Mouse (Mus musculus) fibroblast of lung, adult 2 months (primary cell): ENCODE results near the gene Slain2.

Experiments
- DNase-seq: peaks from one replicate; pipeline ENCODE4 v3.0.0-alpha.2; 2011; ENCODE audit warnings: low read depth

Slain2 gene

GRCm38 (mm10) chr5:72913648-72914557 is at the start of gene Slain2:
Slain2 (plus strand) TSS chr5:72914304.
- peak; percentile 83 for DNase-seq

GRCm38 (mm10) chr5:72864654-72865178 is 49.4 kb upstream of the Slain2 start:
- no peak for DNase-seq

- DNase-seq = no peak
These were observed 47.7 kb upstream of the Slain2 start for GRCm38 (mm10) chr5:72866260-72866905.

- no peak for DNase-seq
These were observed 47.0 kb upstream of the Slain2 start for GRCm38 (mm10) chr5:72867036-72867672.

- peak; percentile 36 for DNase-seq
These were observed 45.8 kb upstream of the Slain2 start, which contains the start of gene Tec for GRCm38 (mm10) chr5:72868091-72868875. Tec (minus strand) TSS chr5:72868483.

GRCm38 (mm10) chr5:72869779-72870608 is 44.1 kb upstream of the Slain2 start:
- DNase-seq = no peak

GRCm38 (mm10) chr5:72871114-72871513 is 43.0 kb upstream of the Slain2 start:
- no peak for DNase-seq

- no peak for DNase-seq
These were observed 34.4 kb upstream of the Slain2 start for GRCm38 (mm10) chr5:72879736-72880135.

- no peak for DNase-seq
These were observed 32.2 kb upstream of the Slain2 start for GRCm38 (mm10) chr5:72881748-72882411.

- no peak for DNase-seq
These were observed 31.7 kb upstream of the Slain2 start for GRCm38 (mm10) chr5:72882412-72882765.

GRCm38 (mm10) chr5:72883706-72884105 is 30.4 kb upstream of the Slain2 start:
- DNase-seq = no peak

GRCm38 (mm10) chr5:72886458-72887222 is 27.5 kb upstream of the Slain2 start:
- DNase-seq = no peak

GRCm38 (mm10) chr5:72888260-72888659 is 25.8 kb upstream of the Slain2 start:
- no peak for DNase-seq

- no peak for DNase-seq
These were observed 22.6 kb upstream of the Slain2 start for GRCm38 (mm10) chr5:72891534-72891933.

- DNase-seq = no peak
These were observed 20.1 kb upstream of the Slain2 start for GRCm38 (mm10) chr5:72893987-72894386.

- no peak for DNase-seq
These were observed 18.8 kb upstream of the Slain2 start for GRCm38 (mm10) chr5:72895261-72895660.

GRCm38 (mm10) chr5:72896478-72897279 is 17.4 kb upstream of the Slain2 start:
- no peak for DNase-seq

GRCm38 (mm10) chr5:72897998-72898397 is 16.1 kb upstream of the Slain2 start:
- DNase-seq = no peak

- no peak for DNase-seq
These were observed 14.8 kb upstream of the Slain2 start for GRCm38 (mm10) chr5:72899255-72899654.
